Mouse (Mus musculus) left cerebral cortex, adult 9 months (tissue): ENCODE data around the gene Slc9a9.

Source experiments
- DNase-seq, 2 experiments: peaks; one replicate each; pipeline ENCODE4 v3.0.0; 2022; ENCODE audit warnings: low spot score in 2 of 2

Slc9a9 gene

GRCm38 (mm10) chr9:94950676-94951075 lies 281.0 kb downstream of the Slc9a9 start:
- DNase-seq: no peak

DNA sequence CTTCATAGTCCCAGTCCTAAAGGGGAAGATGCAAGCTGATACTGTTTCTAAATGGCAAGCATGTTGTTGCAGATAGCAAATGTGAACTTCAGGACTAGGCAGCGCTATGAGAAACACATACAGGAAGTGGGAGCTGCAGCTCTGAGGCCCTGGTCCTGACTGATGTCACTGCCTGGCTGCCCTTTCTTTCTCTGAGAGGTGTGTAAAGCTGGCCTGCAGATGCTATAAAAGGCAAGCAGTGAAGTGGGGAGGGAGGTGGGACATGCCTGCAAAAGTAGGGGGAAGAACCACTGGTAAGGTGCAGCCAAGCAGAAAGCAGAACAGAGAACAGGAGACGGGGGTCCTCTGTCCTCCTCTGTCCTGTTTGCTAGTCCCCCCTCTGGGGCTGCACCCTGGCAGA lies 285.9 kb downstream of the Slc9a9 start:
- no peak for DNase-seq

- peak in 1 of 2 experiments; percentile 58 for DNase-seq
These were observed 288.7 kb downstream of the Slc9a9 start for GRCm38 (mm10) chr9:94958382-94958781.

- DNase-seq: no peak
These were observed 298.9 kb downstream of the Slc9a9 start for GRCm38 (mm10) chr9:94968596-94969120.

GRCm38 (mm10) chr9:94969131-94969530 lies 299.4 kb downstream of the Slc9a9 start:
- no peak for DNase-seq

GRCm38 (mm10) chr9:94972021-94972420 lies 302.3 kb downstream of the Slc9a9 start:
- DNase-seq: peak in 1 of 2 experiments; percentile 40

DNA sequence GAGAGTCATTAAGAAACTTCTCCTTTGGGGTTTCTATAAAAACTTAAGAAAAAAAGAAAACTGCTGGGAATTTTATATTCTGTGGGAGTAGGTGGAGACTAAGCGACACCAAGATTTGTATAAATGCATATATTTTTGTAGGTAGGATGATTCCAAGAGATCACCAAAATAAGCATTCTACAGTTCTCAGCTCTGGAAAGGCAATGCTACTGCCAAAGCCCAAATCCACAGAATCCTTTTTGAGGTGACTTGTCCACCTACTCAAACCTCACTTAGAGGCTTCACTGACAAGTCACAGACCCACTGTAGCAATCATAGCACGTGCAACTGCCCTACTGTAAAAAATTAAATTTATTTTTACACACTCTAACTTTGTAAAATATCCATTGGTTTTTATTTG lies 303.0 kb downstream of the Slc9a9 start:
- peak in 1 of 2 experiments; percentile 22 for DNase-seq

- no peak for DNase-seq
These were observed 306.5 kb downstream of the Slc9a9 start for GRCm38 (mm10) chr9:94976191-94976590.

DNA sequence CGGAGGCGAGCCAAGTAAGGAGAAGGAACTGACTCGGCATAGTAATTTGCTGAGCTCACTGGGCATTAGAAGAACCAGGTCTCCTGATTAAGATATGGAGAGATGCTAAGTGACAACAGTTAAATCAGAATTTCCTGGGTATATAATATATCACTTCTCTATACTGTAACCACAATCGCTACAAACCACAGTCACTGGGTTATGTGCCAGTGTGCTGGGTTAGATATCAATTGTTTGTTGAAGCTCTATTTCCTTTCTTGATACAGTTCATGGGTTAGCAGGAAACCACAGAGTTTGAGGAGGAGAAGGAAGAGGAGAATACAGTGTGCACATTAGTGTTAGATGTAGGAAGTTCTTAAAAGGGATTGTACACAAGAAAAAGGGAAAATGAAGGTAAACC lies 323.9 kb downstream of the Slc9a9 start:
- DNase-seq: no peak

DNA sequence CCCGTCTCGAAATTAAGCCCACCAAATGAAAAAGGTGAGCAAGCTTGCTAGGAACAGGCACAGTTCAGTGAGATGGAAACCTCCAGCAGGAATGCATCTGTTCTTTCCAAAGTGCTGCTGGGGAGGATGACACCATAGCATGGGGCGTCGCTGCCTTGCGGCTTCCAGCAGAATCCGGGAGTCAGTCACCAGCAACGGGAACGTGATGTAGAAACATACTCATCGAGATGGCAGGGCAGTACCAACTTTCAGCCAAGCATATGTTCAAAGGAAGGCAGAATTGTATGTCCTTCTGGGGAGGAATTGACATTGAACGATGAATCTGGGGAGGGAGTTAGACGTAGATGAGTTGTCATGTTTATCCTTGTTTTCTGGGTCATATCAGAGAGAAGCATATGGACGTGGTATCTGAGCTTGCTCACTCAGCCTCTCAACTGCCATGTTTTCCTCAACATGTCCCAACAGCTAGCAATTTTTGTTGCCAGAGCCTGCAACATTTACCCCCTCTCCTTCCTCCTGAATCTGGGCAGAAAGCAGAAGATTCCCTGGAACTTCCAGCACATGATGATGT lies 350.5 kb downstream of the Slc9a9 start:
- DNase-seq: peak in 1 of 2 experiments; percentile 33

DNA sequence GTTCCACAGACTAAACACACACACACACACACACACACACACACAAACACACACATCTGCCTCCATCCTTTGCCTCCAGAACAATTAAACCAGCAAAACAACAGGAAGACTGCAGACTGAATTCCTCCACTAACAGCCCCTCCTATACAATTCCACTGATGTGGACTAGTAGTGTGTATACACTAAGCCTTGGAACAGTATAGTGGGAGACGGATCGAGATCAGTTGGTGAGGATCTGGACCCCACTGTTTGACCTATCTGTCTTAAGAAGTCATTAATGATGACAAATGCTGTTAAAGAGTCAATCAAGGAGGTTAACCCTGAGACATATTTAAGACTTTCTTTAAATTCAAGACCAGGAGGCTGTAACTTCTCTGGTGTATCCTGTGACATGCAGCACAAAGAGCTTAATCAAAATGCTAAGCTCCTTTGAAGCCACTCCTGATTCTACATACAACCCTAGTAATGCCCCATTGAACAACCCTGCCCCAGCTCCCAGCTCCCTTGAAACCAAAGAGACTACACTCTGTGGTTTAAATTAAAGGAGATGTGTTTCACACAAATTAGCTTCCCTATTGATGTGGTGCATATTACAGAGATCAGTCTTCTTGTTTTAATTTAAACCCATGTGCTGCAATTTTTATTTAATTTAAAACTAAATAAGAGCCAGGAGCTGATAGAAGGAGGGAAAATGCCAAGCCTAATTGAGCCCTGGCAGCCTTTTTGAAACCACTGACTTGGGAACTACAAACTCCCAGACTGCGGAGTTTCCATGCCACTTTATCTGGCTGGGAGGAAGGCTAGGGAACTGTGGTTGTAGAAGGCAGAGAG lies 364.6 kb downstream of the Slc9a9 start:
- DNase-seq: no peak

DNA sequence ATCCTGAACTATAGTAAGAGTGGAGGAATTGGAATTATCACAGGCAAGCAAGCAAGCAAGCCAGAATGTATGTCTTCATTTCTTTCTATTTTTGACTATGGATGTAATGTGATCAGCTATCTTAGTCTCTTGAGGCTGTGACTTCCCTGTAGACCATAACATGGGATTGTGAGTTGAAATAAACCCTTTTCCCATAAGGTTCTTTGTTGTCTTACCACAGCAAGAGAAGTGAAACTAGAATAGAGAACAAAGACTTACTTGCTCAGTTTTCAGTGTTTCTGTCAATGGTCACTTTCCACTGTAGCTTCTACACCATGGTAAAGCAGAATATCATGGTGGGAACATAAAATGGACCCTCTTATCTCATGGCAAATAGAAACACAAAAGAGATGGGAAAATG lies 366.5 kb downstream of the Slc9a9 start:
- DNase-seq: no peak

DNA sequence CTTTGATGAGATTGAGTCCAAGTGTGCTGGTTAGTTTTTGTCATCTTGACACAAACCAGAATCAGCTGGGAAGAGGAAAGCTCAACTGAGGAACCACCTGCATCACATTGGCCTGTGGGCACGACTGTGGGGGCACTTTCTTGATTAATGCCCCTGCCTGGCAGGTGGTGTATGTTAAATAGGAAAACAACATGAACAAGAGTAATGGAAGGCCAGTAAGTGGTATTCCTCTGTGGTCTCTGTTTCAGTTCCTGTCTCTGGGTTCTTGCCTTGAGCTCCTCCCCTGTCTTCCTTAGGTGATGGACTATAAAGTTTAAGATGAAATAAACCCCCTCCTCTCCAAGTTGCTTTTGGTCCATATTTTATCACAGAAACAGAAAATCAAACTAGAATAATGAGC lies 372.7 kb downstream of the Slc9a9 start:
- DNase-seq: no peak

- no peak for DNase-seq
These were observed 382.5 kb downstream of the Slc9a9 start for GRCm38 (mm10) chr9:95052160-95052559.

- DNase-seq: no peak
These were observed 383.5 kb downstream of the Slc9a9 start for GRCm38 (mm10) chr9:95053183-95053582.

DNA sequence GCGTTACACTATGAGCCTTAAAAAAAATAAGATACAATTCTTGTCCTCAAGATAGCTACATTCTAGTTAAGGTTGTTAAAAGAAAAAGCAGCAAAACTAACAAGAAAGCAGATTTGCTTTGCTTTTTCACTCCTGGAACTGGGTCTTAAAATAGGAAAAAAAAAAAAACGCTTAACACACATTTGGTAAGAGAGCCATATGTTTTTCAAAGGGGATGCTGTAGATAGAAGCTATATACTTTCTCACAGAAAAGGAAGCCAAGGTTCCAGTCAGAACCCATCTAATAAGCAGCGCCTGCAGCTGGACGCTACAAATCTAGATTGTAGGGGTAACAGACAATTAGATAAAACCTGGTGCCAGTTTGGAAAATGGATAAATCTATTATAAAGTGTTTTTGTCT lies 386.1 kb downstream of the Slc9a9 start:
- peak in 1 of 2 experiments; percentile 11 for DNase-seq

DNA sequence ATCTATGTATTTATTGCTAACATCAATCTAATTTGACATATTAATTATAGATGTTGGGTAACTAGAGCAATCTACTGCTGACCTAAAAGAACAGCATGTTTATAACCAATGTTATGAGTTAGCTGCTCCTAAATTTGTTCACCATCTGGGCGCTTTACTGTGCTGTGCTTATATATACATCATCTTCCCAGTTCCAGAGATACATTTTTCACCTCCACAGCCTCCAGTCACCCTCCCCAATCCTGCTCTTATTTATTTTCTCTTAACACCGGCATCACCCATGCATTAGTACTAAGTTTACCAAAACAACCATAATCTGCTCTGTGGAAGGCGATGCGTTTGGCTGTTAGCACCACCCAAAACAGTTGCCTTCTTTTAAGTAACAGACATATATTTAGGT lies 391.0 kb downstream of the Slc9a9 start:
- DNase-seq: no peak

DNA sequence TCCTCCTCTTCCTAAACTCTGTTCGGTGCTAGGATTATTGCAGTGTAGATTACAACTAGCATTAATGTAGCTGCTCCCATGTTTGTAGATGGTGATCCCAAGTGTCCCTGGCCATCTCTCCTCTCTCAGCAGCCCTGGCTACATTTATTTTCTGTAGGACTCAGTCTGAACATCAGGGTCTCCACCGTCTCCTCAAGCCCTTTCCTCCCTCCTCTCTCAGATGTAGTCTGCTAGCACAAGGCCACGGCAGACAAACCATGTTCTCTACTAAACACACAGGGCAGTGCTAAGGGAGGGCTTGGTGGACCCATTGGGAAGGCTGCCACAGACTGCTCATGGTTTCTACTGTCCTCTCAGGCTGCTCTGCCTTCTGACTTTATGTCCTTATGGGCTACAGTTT lies 397.3 kb downstream of the Slc9a9 start:
- no peak for DNase-seq

- DNase-seq: no peak
These were observed 398.8 kb downstream of the Slc9a9 start for GRCm38 (mm10) chr9:95068466-95068865.

- no peak for DNase-seq
These were observed 401.3 kb downstream of the Slc9a9 start for GRCm38 (mm10) chr9:95070832-95071519.

DNA sequence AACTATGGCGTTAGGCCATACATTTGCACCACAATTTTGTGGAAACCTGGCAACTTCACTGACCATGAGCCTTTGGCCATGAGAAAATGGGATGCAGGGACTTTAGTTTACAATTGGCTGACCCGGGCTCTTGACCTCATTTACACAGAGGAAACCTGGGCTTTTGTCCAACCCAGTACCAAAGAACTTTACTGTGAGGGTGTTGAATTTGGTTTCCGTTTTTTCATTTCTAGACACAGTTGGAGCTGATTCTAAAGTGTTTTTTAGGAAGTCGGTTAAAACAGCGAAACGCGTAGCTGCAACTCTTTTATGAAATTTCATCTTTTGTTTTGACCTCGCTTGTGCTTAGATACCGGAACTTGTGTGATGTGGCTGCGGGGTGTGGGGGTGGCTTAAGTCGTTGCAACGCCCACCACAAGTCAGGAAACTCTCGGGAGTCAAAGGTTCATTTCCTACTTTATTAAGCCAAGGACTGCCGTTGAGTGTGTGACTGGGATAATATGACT lies 402.8 kb downstream of the Slc9a9 start:
- DNase-seq: no peak

DNA sequence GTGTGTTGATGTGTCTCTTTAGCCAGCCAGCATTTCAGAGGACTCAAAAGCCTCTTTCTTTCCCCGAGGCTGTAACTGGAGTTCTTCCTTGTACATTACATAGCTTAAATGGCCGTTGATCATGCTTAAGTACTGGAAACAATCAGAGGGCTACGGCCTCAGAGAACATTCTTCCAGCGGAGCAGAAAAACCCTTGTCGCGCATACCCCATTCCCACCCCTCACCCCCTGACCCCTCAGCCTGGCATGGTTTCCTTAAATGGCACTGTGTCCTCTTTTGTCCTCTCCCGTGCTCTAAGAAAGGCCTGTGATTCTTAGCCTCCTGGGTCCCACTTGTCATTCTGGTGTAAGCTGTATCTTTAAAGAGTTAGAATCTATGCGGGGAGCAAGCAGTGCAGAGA lies 404.0 kb downstream of the Slc9a9 start:
- no peak for DNase-seq
